Mouse (Mus musculus) liver, adult 2 months (tissue): Measurements from ENCODE around the gene Tcf7l1.

ENCODE experiments used
- CTCF ChIP-seq: fragments of 200-500 bp; IDR thresholded peaks from 2 replicates; pipeline ENCODE4 v1.5.1; 2011; ENCODE audit warnings: low read depth, low read length, control low read depth
- POLR2A ChIP-seq: fragments of 200-500 bp; IDR thresholded peaks from 2 replicates; pipeline ENCODE4 v1.6.1; 2011; ENCODE audit warnings: low read length, control low read depth; ENCODE audit not compliant: insufficient read depth; ENCODE audit errors: extremely low read depth

DNA sequence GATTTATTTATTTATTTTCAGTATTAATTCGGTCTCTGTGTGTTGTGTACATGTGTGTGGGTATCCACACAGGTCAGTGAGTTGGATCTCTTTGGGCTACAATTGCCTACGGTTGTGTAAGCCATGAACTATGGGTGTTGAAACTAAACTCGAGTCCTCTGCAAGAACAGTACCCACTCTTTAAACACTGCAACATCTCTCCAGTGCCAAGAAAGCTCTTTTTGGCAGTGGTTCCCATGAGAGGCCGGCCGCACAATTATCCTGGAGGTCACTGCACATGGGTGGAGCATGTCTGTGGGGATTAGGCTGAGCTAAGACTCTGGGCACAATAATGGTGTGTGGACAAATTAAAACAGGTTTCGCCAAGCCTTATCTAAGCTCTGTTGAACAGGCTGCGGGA is 135.6 kb downstream of the Tcf7l1 start:
- TF ChIP-seq CTCF: no peak
- TF ChIP-seq POLR2A: no peak
